Mouse (Mus musculus) fibroblast of lung, adult 2 months (primary cell): ENCODE measurements around the gene Pdlim7.

Experiments used
- DNase-seq: peaks from one replicate; pipeline ENCODE4 v3.0.0-alpha.2; 2011; ENCODE audit warnings: low read depth

The Pdlim7 gene

GRCm38 (mm10) chr13:55513111-55513748, at the start of gene Pdlim7:
TSS of gene Pdlim7 (minus strand) at chr13:55513676.
- peak; percentile 71 for DNase-seq

GRCm38 (mm10) chr13:55557499-55557898, 44.0 kb upstream of the Pdlim7 start:
- DNase-seq: no peak

GRCm38 (mm10) chr13:55555921-55556320, 42.4 kb upstream of the Pdlim7 start:
- no peak for DNase-seq

- no peak for DNase-seq
These were observed 35.6 kb upstream of the Pdlim7 start for GRCm38 (mm10) chr13:55549061-55549460.

GRCm38 (mm10) chr13:55548426-55548825, 35.0 kb upstream of the Pdlim7 start:
- DNase-seq: no peak

- DNase-seq: no peak
These were observed 34.4 kb upstream of the Pdlim7 start for GRCm38 (mm10) chr13:55547916-55548315.

- DNase-seq: no peak
These were observed 31.3 kb upstream of the Pdlim7 start for GRCm38 (mm10) chr13:55544792-55545191.

GRCm38 (mm10) chr13:55543447-55543846, 30.0 kb upstream of the Pdlim7 start:
- DNase-seq: no peak

GRCm38 (mm10) chr13:55542891-55543290, 29.4 kb upstream of the Pdlim7 start:
- no peak for DNase-seq

GRCm38 (mm10) chr13:55540933-55541332, 27.5 kb upstream of the Pdlim7 start:
- no peak for DNase-seq

- peak; percentile 100 for DNase-seq
These were observed 23.0 kb upstream of the Pdlim7 start, which contains the start of gene Ddx41 for GRCm38 (mm10) chr13:55536194-55537175. TSS of gene Ddx41 (minus strand) at chr13:55536658.

GRCm38 (mm10) chr13:55535796-55536193, 22.3 kb upstream of the Pdlim7 start:
- no peak for DNase-seq

GRCm38 (mm10) chr13:55535191-55535590, 21.7 kb upstream of the Pdlim7 start:
- no peak for DNase-seq

GRCm38 (mm10) chr13:55529198-55529915, 15.9 kb upstream of the Pdlim7 start, which contains the start of gene Dok3:
TSS of gene Dok3 (minus strand) at chr13:55529296.
- DNase-seq: no peak

- DNase-seq: no peak
These were observed 14.6 kb upstream of the Pdlim7 start for GRCm38 (mm10) chr13:55527834-55528772.

- DNase-seq: no peak
These were observed 13.7 kb upstream of the Pdlim7 start for GRCm38 (mm10) chr13:55527212-55527611.

GRCm38 (mm10) chr13:55525733-55526553, 12.5 kb upstream of the Pdlim7 start:
- DNase-seq: no peak

GRCm38 (mm10) chr13:55523951-55524600, 10.6 kb upstream of the Pdlim7 start:
- DNase-seq: no peak

- DNase-seq: no peak
These were observed 9.8 kb upstream of the Pdlim7 start for GRCm38 (mm10) chr13:55523278-55523677.

GRCm38 (mm10) chr13:55522730-55523129, 9.3 kb upstream of the Pdlim7 start:
- peak; percentile 54 for DNase-seq
